Mouse (Mus musculus) layer of hippocampus, adult 6 months (tissue): ENCODE measurements around the gene Smim13. TPM values are rescaled to one million over a fixed set of nuclear protein-coding genes. Genes with fewer than 3 reads are reported as not detected.

Source experiments
- long read RNA-seq, 2 experiments: library from polyadenylated mRNA; unstranded; transcript quantifications; one replicate each; pipeline ENCODE4 v2.0.0; 2019 to 2020
- polyA plus RNA-seq: library from polyadenylated mRNA; unstranded; fragments of <200 nt; fragmentation: Nextera tagmentation; gene quantifications from 2 replicates; pipeline ENCODE4 v1.2.3, GENCODE M21; 2021

Gene Smim13
- 24.9 and 25.6 TPM in 2 replicates for polyA plus RNA-seq
- long read RNA-seq, experiment 1, full-length matches to known transcripts: 21 of 84 reads
- long read RNA-seq, experiment 1, partial matches to known transcripts: 0 of 84 reads
- long read RNA-seq, experiment 1, other reads (novel, unspliced or antisense): 63 of 84 reads
- long read RNA-seq, experiment 2, full-length matches to known transcripts: 343 of 409 reads
- long read RNA-seq, experiment 2, partial matches to known transcripts: 64 of 409 reads
- long read RNA-seq, experiment 2, other reads (novel, unspliced or antisense): 2 of 409 reads

DNA sequence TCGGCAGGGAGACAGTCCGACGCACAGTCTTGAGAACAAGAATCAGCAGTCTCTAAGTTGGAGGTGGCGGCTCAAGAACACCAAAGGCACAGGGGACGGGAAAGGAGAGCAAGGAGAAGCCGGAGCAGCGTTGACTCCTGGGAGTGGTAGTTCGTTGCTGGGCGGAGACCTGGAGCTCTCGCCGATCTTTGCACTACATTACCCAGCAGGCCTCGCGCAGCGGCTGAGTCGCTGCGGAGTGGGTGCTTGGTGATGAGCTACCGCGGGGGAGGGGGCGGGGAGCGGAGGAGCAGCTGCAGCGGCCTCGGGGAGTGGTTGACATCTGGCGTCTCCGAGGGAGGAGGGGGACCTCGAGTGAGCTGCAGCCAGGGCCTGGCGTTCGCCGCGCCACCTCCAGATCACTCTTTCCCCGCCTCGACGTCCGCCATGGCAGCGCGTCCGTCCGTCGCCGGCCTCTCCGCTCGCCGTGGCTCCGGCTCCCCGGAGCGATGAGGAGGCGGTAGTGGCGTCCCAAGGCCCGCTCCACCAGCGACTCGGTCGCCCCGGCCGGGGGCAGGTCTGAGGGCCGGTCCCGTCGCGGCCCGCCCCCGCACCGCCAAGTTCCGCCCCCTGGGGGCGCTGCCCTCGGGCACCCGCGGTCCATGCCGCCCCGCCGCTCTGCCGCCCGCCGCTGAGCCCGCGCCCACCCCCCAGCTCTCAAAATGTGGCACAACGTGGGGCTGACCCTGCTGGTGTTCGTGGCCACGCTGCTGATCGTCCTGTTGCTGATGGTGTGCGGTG, at the start of gene Smim13:
Gene Smim13 (plus strand): TSS at position 307 of the 780 bp plus-strand sequence.

DNA sequence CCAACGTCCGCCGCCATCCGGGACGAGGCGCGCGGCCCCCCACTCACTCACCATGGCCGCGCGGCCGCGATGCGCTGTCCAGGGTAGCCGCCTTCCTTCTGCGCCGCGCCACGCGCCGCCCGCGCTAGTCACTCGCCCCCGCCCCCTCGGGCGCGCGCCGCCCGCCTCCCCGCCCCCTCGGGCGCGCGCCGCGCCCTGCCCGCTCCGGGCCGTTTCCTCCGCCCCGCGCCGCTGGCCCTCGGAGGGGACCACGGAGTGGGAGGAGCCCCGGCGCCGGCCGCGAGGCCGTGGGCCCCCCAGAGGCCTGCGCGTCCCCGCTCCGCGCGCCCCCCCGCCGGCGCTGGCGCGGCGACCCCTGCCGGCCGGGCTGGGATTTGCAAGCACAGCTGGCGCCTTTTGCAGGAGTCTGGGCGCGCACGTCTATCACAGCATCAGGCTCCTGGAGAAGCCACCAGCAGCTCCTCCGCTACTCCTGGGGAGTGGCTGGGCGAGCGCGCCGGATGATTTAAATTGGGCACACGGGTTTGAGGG, 29.3 kb upstream of the Smim13 start, which contains the start of gene Elovl2:
Gene Elovl2 (minus strand): TSS at position 102 of the 531 bp plus-strand sequence.

DNA sequence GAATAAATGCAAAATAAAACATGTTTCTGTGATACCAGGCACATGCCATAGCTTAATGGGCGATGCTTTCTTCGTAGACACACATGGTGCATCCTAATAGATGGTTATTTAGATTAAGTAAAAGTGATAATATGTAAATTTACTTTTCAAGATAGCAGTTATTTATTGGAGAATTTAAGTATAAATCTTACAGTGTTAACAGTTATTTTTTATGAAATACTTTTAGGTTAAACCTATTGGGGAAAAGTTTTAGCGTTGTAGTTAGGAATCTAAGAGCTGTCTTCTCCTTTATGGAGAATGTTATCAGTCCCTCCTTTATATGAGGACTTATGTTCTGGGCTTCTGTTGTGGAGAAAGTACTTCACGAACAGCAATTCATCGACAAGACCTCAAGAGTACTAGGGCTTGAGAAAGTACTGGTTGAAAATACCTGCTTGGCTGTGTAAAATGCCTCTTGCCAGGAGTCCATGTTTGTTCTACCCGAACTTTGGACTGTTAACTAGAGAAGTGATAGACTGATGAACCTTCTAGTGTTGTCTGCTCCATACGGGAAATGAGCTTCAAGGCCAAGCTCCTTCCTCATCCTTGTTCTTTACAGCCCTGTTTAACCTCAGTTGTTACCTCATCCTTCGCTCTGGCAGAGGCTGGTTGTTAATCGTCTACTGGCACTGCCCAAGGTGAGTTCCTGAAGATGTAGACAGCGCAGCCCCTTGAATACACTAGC, 24.4 kb downstream of the Smim13 start, which contains the start of gene Gm17364:
Gene Gm17364 (minus strand): TSS at position 51 of the 724 bp plus-strand sequence.

Other genes with a start within 250 kb of the Smim13 start
- gene Pak1ip1, start 248.8 kb upstream of the Smim13 start, polyA plus RNA-seq: 58.7 and 66.1 TPM in 2 replicates
- gene Tmem14c, start 233.6 kb upstream of the Smim13 start, polyA plus RNA-seq: 115 and 118 TPM in 2 replicates
- 0.84 and 1.0 TPM in 2 replicates for gene Mak, start 170.1 kb upstream of the Smim13 start, polyA plus RNA-seq
- gene Gcm2, start 138.8 kb upstream of the Smim13 start, polyA plus RNA-seq: not detected in 2 replicates
- not detected in 2 replicates for gene Sycp2l, start 135.5 kb upstream of the Smim13 start, polyA plus RNA-seq
- gene Elovl2, start 29.4 kb upstream of the Smim13 start, polyA plus RNA-seq: 14.4 and 16.0 TPM in 2 replicates
- not detected in 2 replicates for gene Gm17364, start 24.1 kb downstream of the Smim13 start, polyA plus RNA-seq
- 4.1 and 5.5 TPM in 2 replicates for gene Nedd9, start 237.5 kb downstream of the Smim13 start, polyA plus RNA-seq